Comparison of ENCODE assay signal across 9 mouse cellular contexts in the genomic region with DNA sequence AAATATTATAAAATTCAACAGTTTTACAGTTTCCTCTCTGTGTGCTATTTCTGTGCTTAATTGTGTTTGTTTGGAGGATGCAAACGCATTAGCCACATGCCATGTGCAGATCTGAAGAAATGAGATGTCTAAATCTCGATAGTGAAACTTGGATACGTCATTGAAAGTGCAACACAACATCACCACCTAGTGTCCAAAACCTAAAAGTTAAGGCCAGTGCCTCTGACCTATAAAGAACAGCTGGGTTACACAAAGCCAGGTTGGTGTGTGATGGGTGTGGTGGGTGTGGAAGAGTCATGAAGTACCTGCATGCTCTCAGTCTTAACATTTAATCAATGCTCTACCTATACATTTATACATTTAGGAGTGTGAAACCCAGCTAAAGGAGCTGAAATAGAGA.
A peak's percentile ranks its signal among the peaks of the same experiment; 100 is the strongest.
DNase-seq lines count a peak whose midpoint lies in the region; ATAC-seq lines count a peak whose summit lies in the region.
"Had no signal": no experiment of that assay in that cellular context is flagged by ENCODE, and none has a peak within 500 bp of the region (broad histone marks: within the 10 kb centered on the region; RNA-seq: fewer than 3 reads in every experiment).

No protein-coding gene starts in this region.

- DNase-seq in frontal cortex, postnatal 10 days (ENCODE audit: low spot score in 2 of 2) = no peak
- DNase-seq in right cerebral cortex, adult 18-20 months = peak; percentile 37
- no peak for DNase-seq in right cerebral cortex, postnatal 25 days
- no peak for DNase-seq in heart, embryonic 10.5 days (ENCODE audit: low spot score)
- peak; percentile 14 to 59 for DNase-seq in left cerebral cortex, postnatal 25 days (ENCODE audit: low spot score in 2 of 2)
- DNase-seq in spleen, postnatal 14 days (ENCODE audit: low spot score in 2 of 2) = no peak
- DNase-seq in adrenal gland, postnatal 25 days = no peak

- intact Hi-C loops in left cerebral cortex, postnatal 25 days (cut with DNase I) = no loop called here

- 24% methylated on average over 3 of the region's 3 CpGs for WGBS in heart, embryonic 10.5 days

- no peak overlapping the region for H3K4me3 ChIP-seq in heart, embryonic 10.5 days
- H3K4me3 ChIP-seq: limb, embryonic 12.5 days had no signal

- H3K9me3 ChIP-seq in heart, embryonic 10.5 days = no peaks in the 10 kb centered on the region
- H3K9me3 ChIP-seq: limb, embryonic 12.5 days had no signal

- H3K4me1 ChIP-seq in heart, embryonic 10.5 days = peaks cover 6% of the 10 kb centered on the region; the same call in 1 of the 2 replicates

- H3K36me3 ChIP-seq in heart, embryonic 10.5 days = no peaks in the 10 kb centered on the region
- H3K36me3 ChIP-seq: limb, embryonic 12.5 days had no signal

- 0 out of 2 replicates have a peak overlapping the region, but pooled peaks have one; percentile 42 for H3K27ac ChIP-seq in heart, embryonic 10.5 days
- H3K27ac ChIP-seq: limb, embryonic 12.5 days had no signal

- H3K27me3 ChIP-seq in heart, embryonic 10.5 days (ENCODE audit: insufficient read depth, poor library complexity, severe bottlenecking) = no peaks in the 10 kb centered on the region
- H3K27me3 ChIP-seq: limb, embryonic 12.5 days had no signal

- peak; percentile 95 for ATAC-seq in frontal cortex, adult (ENCODE audit: low TSS enrichment)

Comparison
In these comparisons a context has a peak if more than half of its experiments do, and no peak if none do; other contexts are left out.
1. DNase-seq: peak in right cerebral cortex, adult 18-20 months (single experiment) and left cerebral cortex, postnatal 25 days (2 of 2); none in frontal cortex, postnatal 10 days (0 of 2), right cerebral cortex, postnatal 25 days (single experiment), heart, embryonic 10.5 days (single experiment), spleen, postnatal 14 days (0 of 2) and adrenal gland, postnatal 25 days (single experiment).